Mouse (Mus musculus) E14TG2a.4 (cell line): ENCODE results near the gene Gpr33.
A peak's percentile ranks its signal among the peaks of the same experiment; 100 is the strongest.

ENCODE experiments used
- H3K27me3 ChIP-seq: 2 replicates; pipeline ENCODE4 v1.6.1; 2014; ENCODE audit warnings: low read length, control low read depth; ENCODE audit not compliant: insufficient read depth
- H3K36me3 ChIP-seq: 2 replicates; pipeline ENCODE4 v1.6.1; 2014; ENCODE audit warnings: low read length, control low read depth; ENCODE audit not compliant: insufficient read depth
- H3K4me1 ChIP-seq: replicated peaks from 2 replicates; pipeline ENCODE4 v1.6.1; 2014; ENCODE audit warnings: low read depth, low read length, control low read depth
- H3K4me3 ChIP-seq: replicated peaks from 2 replicates; pipeline ENCODE4 v1.5.1; 2014; ENCODE audit warnings: mild to moderate bottlenecking, low read length
- H3K9me3 ChIP-seq: 2 replicates; pipeline ENCODE4 v1.6.1; 2014; ENCODE audit warnings: low read length, control low read depth
- CTCF ChIP-seq: conservative IDR thresholded peaks from 2 replicates; pipeline ENCODE4 v1.5.1; 2014; ENCODE audit warnings: low read length
- NANOG ChIP-seq: IDR thresholded peaks from 2 replicates; pipeline ENCODE4 v1.6.1; 2014; ENCODE audit warnings: borderline replicate concordance, low read length, mixed read lengths
- POU5F1 ChIP-seq: IDR thresholded peaks from 2 replicates; pipeline ENCODE4 v1.6.1; 2014; ENCODE audit warnings: low read length, borderline replicate concordance

Gene Gpr33

GRCm38 (mm10) chr12:51995738-51996536 lies 31.9 kb downstream of the Gpr33 start:
- Histone ChIP-seq H3K36me3 (peaks cover 56% of the 10 kb centered on the region), H3K4me3 (no peak overlapping the region), H3K9me3 (no peaks in the 10 kb centered on the region), H3K4me1 (peaks cover 7% of the 10 kb centered on the region), H3K27me3 (no peaks in the 10 kb centered on the region)
- no peak for TF ChIP-seq CTCF
- TF ChIP-seq NANOG: no peak
- TF ChIP-seq POU5F1: no peak

- Histone ChIP-seq H3K9me3 (no peaks in the 10 kb centered on the region), H3K36me3 (peaks cover 14% of the 10 kb centered on the region), H3K4me1 (no peaks in the 10 kb centered on the region; the same call in 1 of the 2 replicates), H3K4me3 (no peak overlapping the region), H3K27me3 (no peaks in the 10 kb centered on the region; the same call in 1 of the 2 replicates)
- TF ChIP-seq CTCF: no peak
- TF ChIP-seq NANOG: no peak
- no peak for TF ChIP-seq POU5F1
These were observed 37.2 kb downstream of the Gpr33 start for GRCm38 (mm10) chr12:51990629-51991028.

DNA sequence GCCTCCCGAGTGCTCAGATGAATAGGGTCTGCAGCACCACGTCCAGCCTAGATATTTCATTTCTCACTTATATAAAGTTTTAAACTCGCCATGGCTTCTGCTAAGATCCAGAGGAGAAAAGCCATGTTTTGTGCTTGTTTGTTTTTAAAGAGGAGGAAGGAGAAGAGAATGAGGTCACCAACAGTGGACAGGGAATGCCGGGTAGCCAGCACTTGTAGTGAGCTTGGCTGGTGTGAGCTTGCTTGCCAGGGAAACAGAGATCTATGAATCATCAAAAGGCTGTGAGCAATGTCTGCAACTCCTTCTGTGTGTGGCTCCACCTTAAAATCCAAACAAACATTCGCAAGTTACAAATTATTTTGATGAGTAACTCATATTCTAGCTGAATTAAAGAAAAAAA lies 39.3 kb downstream of the Gpr33 start:
- Histone ChIP-seq H3K27me3 (no peaks in the 10 kb centered on the region; the same call in 1 of the 2 replicates), H3K4me3 (no peak overlapping the region), H3K36me3 (peaks cover under 1% of the 10 kb centered on the region; the same call in 1 of the 2 replicates), H3K9me3 (no peaks in the 10 kb centered on the region; the same call in 1 of the 2 replicates), H3K4me1 (no peaks in the 10 kb centered on the region; the same call in 1 of the 2 replicates)
- TF ChIP-seq CTCF (no peak), POU5F1 (no peak), NANOG (no peak)

DNA sequence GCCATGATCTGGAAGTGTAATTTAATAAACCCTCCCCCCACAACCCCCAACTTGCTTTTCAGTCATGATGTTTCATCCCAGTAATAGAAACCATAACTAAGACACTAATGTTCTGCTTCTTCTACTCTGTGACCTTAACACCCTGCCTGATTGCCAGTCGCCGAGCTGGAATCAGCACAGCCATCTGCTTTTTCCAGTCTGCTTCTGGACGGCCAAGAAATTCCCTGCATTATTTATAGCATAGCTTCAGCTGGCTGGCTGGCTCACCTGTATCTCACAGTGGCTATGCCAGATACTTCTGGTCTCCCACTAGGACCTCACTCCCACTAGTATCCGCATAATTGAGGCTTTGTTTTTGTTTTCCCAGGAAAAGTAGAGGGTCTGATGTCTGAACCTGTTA lies 42.0 kb downstream of the Gpr33 start:
- H3K27me3 ChIP-seq: no peaks in the 10 kb centered on the region; the same call in 1 of the 2 replicates
- no peak overlapping the region for H3K4me3 ChIP-seq
- TF ChIP-seq POU5F1: no peak
- no peak for TF ChIP-seq CTCF
- no peak for TF ChIP-seq NANOG
- peaks cover 5% of the 10 kb centered on the region for H3K4me1 ChIP-seq
- H3K36me3 ChIP-seq: no peaks in the 10 kb centered on the region
- no peaks in the 10 kb centered on the region; the same call in 1 of the 2 replicates for H3K9me3 ChIP-seq

- H3K36me3 ChIP-seq: no peaks in the 10 kb centered on the region
- H3K4me1 ChIP-seq: peaks cover 5% of the 10 kb centered on the region
- TF ChIP-seq NANOG: no peak
- TF ChIP-seq POU5F1: no peak
- no peak for TF ChIP-seq CTCF
- no peak overlapping the region for H3K4me3 ChIP-seq
- H3K27me3 ChIP-seq: no peaks in the 10 kb centered on the region
- H3K9me3 ChIP-seq: no peaks in the 10 kb centered on the region; the same call in 1 of the 2 replicates
These were observed 42.6 kb downstream of the Gpr33 start for GRCm38 (mm10) chr12:51985163-51985748.

DNA sequence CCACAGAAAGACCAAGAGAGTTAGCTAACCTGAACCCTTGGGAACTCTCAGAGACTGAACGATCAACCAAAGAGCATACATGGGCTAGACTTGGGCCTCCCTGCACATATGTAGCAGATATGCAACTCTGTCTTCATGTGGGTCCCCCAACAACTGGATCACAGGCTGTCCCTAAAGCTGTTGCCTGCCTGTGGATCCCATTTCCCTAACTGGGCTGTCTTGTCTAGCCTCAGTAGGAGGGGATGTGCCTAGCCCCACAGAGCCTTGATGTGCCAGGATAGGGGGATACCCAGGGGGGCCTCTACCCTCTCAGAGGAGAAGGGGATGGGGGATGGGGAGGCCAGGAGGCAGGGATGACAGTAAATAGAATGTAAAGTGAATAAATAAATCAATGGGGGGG lies 44.2 kb downstream of the Gpr33 start:
- Histone ChIP-seq H3K4me3 (no peak overlapping the region), H3K9me3 (no peaks in the 10 kb centered on the region; the same call in 1 of the 2 replicates), H3K27me3 (no peaks in the 10 kb centered on the region), H3K4me1 (peaks cover 5% of the 10 kb centered on the region), H3K36me3 (no peaks in the 10 kb centered on the region)
- TF ChIP-seq NANOG (no peak), CTCF (no peak), POU5F1 (no peak)

GRCm38 (mm10) chr12:51976531-51976930 lies 51.3 kb downstream of the Gpr33 start:
- H3K4me1 ChIP-seq: peaks cover 24% of the 10 kb centered on the region
- H3K36me3 ChIP-seq: no peaks in the 10 kb centered on the region
- no peak for TF ChIP-seq POU5F1
- H3K9me3 ChIP-seq: peaks cover 6% of the 10 kb centered on the region; the same call in 1 of the 2 replicates
- H3K4me3 ChIP-seq: peak overlapping the region; percentile 60
- no peaks in the 10 kb centered on the region for H3K27me3 ChIP-seq

DNA sequence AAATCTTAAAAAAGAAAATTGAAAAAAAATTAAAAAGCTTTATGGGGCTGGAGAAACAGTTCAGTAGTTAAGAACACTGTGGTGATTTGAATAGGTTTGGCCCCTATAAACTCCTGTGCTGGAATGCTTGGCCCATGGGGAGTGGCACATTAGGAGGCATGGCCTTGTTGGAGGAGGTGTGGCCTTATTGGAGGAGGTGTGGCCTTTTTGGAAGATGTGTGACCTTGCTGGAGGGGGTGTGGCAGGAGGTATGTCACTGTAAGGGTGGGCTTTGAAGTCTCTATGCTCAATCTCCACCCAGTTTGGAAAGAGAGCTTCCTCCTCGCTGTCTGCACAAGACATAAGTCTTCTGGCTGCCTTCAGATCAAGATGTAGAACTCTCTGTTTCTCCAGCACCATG lies 53.5 kb downstream of the Gpr33 start:
- no peak for TF ChIP-seq POU5F1
- no peak for TF ChIP-seq CTCF
- no peak for TF ChIP-seq NANOG
- Histone ChIP-seq H3K4me1 (peaks cover 28% of the 10 kb centered on the region), H3K36me3 (no peaks in the 10 kb centered on the region)

More for the DNA sequence above, 53.5 kb downstream of the Gpr33 start:
- peaks cover 6% of the 10 kb centered on the region; the same call in 1 of the 2 replicates for H3K9me3 ChIP-seq
- H3K27me3 ChIP-seq: no peaks in the 10 kb centered on the region
- H3K4me3 ChIP-seq: no peak overlapping the region
